Mouse (Mus musculus): ENCODE results near the gene Rufy2.

Gene Rufy2

GRCm38 (mm10) chr10:63026156-63026794 is 46.3 kb downstream of the Rufy2 start:
- ChIA-PET CTCF (interaction anchor here in 3 of 4 experiments (0.6 to 1.7 kb wide), 6 partner anchors 16 to 283 kb away, joined by 3 to 15 read pairs (median 3); partner anchors contain the start of gene Rufy2 (in 1 of the 3)), POLR2A (interaction anchor here in 3 of 4 experiments (0.5 to 1.6 kb wide), 18 partner anchors 10 to 410 kb away, joined by 3 to 7 read pairs (median 4); no protein-coding TSS in a partner anchor)

GRCm38 (mm10) chr10:63026795-63027160 is 46.8 kb downstream of the Rufy2 start:
- ChIA-PET POLR2A (interaction anchor here in 3 of 4 experiments (0.6 to 1.3 kb wide), 6 partner anchors 27 to 410 kb away, joined by 3 to 7 read pairs (median 5); no protein-coding TSS in a partner anchor), CTCF (interaction anchor here in 1 of 4 experiments (1.2 kb wide), 1 partner anchor 47 kb away, joined by 15 read pairs; the partner anchor contains the start of gene Rufy2)

- POLR2A ChIA-PET = interaction anchor here in 3 of 4 experiments (0.6 to 0.9 kb wide), 3 partner anchors 25 to 116 kb away, joined by 3 to 8 read pairs (median 4); no protein-coding TSS in a partner anchor
- CTCF ChIA-PET = no interaction called here
Observed at GRCm38 (mm10) chr10:63027376-63028161, 47.5 kb downstream of the Rufy2 start.

DNA sequence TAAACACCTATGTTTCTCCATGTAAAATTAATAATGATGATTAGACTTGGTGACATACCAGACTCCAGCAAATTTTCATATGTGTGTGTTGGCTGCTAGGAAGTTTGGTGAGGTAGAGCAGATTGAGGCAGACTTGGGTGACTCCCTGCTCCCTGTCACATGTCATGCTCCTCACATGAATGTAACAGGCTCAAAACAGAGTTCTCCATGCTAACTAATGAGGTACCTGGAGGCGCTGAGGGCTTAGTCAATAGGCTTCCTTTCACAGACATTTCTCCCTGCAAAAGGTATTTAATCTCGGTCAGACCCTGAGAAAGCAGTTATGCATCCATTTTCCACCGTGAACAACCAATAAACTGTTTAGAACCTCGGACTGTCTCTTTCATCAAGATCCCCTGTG is 48.4 kb downstream of the Rufy2 start:
- ChIA-PET CTCF (interaction anchor here in 2 of 4 experiments (1.1 to 1.2 kb wide), 2 partner anchors 41 to 354 kb away, joined by 3 to 5 read pairs; partner anchors contain the start of gene Dnajc12 (in 1 of the 2)), POLR2A (interaction anchor here (0.6 to 1.2 kb wide), 5 partner anchors 18 to 117 kb away, joined by 3 to 8 read pairs (median 4); no protein-coding TSS in a partner anchor)

DNA sequence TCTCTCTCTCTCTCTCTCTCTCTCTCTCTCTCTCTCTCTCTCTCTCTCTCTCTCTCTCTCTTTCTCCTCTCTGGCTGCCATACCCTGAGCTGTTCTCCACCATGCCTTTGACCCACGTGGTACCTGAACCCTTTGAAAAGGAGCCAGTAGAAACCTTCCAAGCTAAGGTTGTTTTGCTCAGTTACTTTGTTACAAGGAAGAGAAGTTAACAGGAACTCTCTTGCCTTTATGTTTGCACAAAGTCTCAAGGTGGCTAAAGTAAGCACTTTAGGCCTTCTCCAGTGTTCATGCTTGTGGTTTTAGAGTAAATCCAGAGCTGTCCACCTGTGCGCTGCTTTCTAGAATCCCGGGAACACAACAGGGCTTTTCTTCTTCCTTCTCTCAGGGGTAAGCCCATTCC is 52.2 kb downstream of the Rufy2 start:
- CTCF ChIA-PET = interaction anchor here (0.6 to 1.2 kb wide), 7 partner anchors 9 to 532 kb away, joined by 3 to 10 read pairs (median 3); partner anchors contain the start of gene Rufy2 (in 1 of the 4)
- POLR2A ChIA-PET = interaction anchor here in 3 of 4 experiments (0.6 to 2.9 kb wide), 11 partner anchors 8 to 652 kb away, joined by 3 to 17 read pairs (median 6); partner anchors contain the start of genes Hnrnph3 (in 3 of the 3), Pbld2 (in 3 of the 3) and Pbld1 (in 1 of the 3)

DNA sequence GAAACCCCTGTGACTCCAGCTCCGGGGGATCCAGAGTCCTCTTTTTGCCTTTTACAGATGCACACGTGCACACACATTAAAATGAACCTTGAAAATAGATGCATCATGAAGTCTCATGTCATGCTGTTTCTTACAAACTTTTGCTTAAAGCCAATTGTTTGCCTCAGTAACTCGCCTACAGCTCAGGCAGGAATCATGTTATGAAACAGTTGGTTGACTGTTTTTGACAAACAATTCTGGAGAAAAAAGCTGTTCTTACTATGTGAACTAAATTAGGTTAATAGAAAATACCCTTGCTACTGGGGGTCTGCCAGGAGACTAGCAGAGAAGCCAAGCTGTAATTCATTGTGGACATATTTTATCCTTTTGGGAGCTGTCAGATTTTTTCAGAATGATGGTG is 52.9 kb downstream of the Rufy2 start:
- CTCF ChIA-PET = interaction anchor here in 2 of 4 experiments (0.7 to 1.1 kb wide), 2 partner anchors 33 to 45 kb away, joined by 3 to 7 read pairs; no protein-coding TSS in a partner anchor
- POLR2A ChIA-PET = interaction anchor here in 3 of 4 experiments (0.7 to 2.9 kb wide), 9 partner anchors 9 to 187 kb away, joined by 3 to 16 read pairs (median 4); partner anchors contain the start of genes Hnrnph3 (in 3 of the 3), Pbld2 (in 3 of the 3) and Pbld1 (in 1 of the 3)

DNA sequence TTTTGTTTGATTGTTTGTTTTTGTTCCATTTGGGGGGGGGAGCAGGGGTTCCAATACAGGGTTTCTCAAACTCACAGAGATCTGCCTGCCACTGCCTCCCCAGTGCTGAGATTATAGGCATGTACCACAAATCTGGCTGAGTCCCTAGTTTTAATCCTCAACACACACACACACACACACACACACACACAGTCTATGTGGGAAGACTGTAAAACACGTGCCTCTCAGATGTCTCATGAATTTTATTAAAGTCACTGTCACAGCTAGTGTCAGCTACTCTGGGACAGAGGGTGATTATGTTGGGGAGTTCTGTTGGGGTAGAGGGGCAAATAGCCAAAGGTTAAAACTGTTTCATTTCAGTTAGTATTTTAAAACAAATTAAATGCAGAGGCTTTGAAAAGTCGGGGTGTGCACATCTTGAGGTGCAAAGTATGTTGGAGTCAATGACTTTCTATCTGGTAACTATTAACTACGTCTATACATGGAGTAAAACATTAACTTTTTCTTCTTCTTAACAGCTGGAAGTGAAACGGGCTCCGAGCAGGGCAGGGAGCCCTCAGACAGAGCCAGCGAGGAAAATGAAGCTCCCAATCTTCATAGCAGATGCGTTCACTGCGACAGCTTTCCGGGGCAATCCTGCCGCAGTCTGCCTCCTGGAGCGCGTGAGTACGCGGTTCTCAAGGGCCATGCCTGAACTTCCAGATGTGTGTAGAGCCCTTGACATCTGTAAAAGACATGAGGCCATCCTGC is 58.7 kb downstream of the Rufy2 start:
- CTCF ChIA-PET = interaction anchor here in 2 of 4 experiments (0.6 to 1.1 kb wide), 2 partner anchors 86 to 233 kb away, joined by 4 read pairs; no protein-coding TSS in a partner anchor
- POLR2A ChIA-PET = interaction anchor here in 2 of 4 experiments (1.0 to 2.6 kb wide), 7 partner anchors 10 to 23 kb away, joined by 3 to 10 read pairs (median 4); partner anchors contain the start of genes Hnrnph3 (in 2 of the 2) and Pbld2 (in 2 of the 2)

GRCm38 (mm10) chr10:63039867-63040628 is 60.0 kb downstream of the Rufy2 start:
- CTCF ChIA-PET = interaction anchor here in 2 of 4 experiments (0.6 to 1.1 kb wide), 4 partner anchors 26 to 274 kb away, joined by 3 to 4 read pairs (median 3); no protein-coding TSS in a partner anchor
- POLR2A ChIA-PET = interaction anchor here in 2 of 4 experiments (0.6 to 2.6 kb wide), 9 partner anchors 9 to 1127 kb away, joined by 3 to 10 read pairs (median 4); partner anchors contain the start of genes Hnrnph3 (in 1 of the 2), Pbld1 (in 1 of the 2), Pbld2 (in 1 of the 2) and Rufy2 (in 1 of the 2)

GRCm38 (mm10) chr10:63043154-63043553 is 63.1 kb downstream of the Rufy2 start:
- ChIA-PET POLR2A (interaction anchor here in 2 of 4 experiments (0.7 to 1.5 kb wide), 4 partner anchors 14 to 58 kb away, joined by 3 to 7 read pairs (median 4); partner anchors contain the start of genes Hnrnph3 (in 1 of the 2), Pbld1 (in 1 of the 2) and Pbld2 (in 1 of the 2)), CTCF (interaction anchor here in 3 of 4 experiments (0.6 to 2.2 kb wide), 12 partner anchors 16 to 630 kb away, joined by 3 to 11 read pairs (median 4); partner anchors contain the start of genes Pbld1 (in 2 of the 3) and Dnajc12 (in 1 of the 3))

- CTCF ChIA-PET = interaction anchor here in 1 of 4 experiments (1.9 kb wide), 1 partner anchor 19 kb away, joined by 5 read pairs; no protein-coding TSS in a partner anchor
- POLR2A ChIA-PET = interaction anchor here in 3 of 4 experiments (0.6 to 2.5 kb wide), 6 partner anchors 8 to 37 kb away, joined by 3 to 9 read pairs (median 6); partner anchors contain the start of gene Pbld1 (in 1 of the 3)
Observed at GRCm38 (mm10) chr10:63047751-63048150, 67.7 kb downstream of the Rufy2 start.

GRCm38 (mm10) chr10:63049106-63049505 is 69.1 kb downstream of the Rufy2 start:
- CTCF ChIA-PET = interaction anchor here in 3 of 4 experiments (1.1 to 1.9 kb wide), 5 partner anchors 17 to 76 kb away, joined by 3 to 5 read pairs (median 4); partner anchors contain the start of gene Rufy2 (in 1 of the 3)
- POLR2A ChIA-PET = interaction anchor here in 3 of 4 experiments (0.7 to 2.5 kb wide), 19 partner anchors 10 to 562 kb away, joined by 3 to 14 read pairs (median 4); partner anchors contain the start of genes Hnrnph3 (in 3 of the 3), Pbld1 (in 2 of the 3) and Pbld2 (in 2 of the 3)

DNA sequence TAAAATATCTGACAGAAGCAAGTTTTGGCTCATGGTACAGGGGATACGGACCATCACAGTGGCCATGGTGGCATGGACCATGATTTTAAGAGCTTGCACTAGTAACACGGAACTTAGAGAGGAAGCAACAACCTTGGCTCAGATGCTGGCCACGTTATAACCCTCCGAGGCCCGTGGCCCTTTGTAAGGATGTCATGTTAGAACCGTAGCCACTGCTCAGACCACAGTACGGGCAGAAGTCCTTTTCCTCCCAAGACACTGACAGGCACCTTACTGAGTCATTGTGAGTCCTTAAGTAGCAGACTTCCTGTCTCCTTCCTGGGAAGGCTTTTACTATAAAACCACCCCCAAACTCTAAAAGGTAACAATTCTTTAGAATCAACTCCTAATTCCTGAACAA is 71.2 kb downstream of the Rufy2 start:
- POLR2A ChIA-PET = interaction anchor here in 1 of 4 experiments (1.3 kb wide), 1 partner anchor 12 kb away, joined by 3 read pairs; no protein-coding TSS in a partner anchor

GRCm38 (mm10) chr10:63052011-63052410 is 72.0 kb downstream of the Rufy2 start:
- ChIA-PET POLR2A (interaction anchor here in 1 of 4 experiments (1.3 kb wide), 1 partner anchor 13 kb away, joined by 3 read pairs; no protein-coding TSS in a partner anchor), CTCF (no interaction called here)

More for the DNA sequence above, 71.2 kb downstream of the Rufy2 start:
- CTCF ChIA-PET = no interaction called here

GRCm38 (mm10) chr10:63053007-63053406 is 73.0 kb downstream of the Rufy2 start:
- CTCF ChIA-PET = interaction anchor here in 1 of 4 experiments (0.6 to 3.5 kb wide), 2 partner anchors 11 to 60 kb away, joined by 4 to 13 read pairs; no protein-coding TSS in a partner anchor
- POLR2A ChIA-PET = interaction anchor here (0.5 to 1.8 kb wide), 9 partner anchors 9 to 179 kb away, joined by 3 to 12 read pairs (median 3); partner anchors contain the start of genes Hnrnph3 (in 1 of the 4) and Pbld2 (in 1 of the 4)

DNA sequence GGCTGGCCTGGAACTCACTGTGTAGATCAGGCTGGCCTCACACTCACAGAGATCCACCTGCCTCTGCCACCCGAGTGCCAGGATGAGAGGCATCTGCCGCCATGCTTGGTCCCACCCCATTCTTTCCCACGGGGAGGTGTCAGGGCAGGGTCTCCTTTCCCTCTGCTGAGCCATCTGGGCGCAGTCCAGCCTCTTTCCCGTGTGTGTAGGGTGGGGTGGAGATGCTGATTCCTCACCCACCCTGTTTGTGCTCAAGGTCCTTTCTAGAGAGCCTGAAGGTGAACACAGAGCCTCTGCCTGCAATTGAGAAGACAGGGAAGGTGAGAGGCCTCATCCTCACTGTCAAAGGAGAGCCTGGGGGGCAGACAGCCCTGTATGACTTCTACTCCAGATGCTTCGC is 74.0 kb downstream of the Rufy2 start:
- ChIA-PET CTCF (interaction anchor here (0.6 to 3.5 kb wide), 6 partner anchors 10 to 1063 kb away, joined by 3 to 13 read pairs (median 4); no protein-coding TSS in a partner anchor), POLR2A (interaction anchor here in 2 of 4 experiments (0.6 to 2.4 kb wide), 11 partner anchors 8 to 328 kb away, joined by 3 to 12 read pairs (median 4); partner anchors contain the start of genes Dnajc12 (in 1 of the 2), Hnrnph3 (in 1 of the 2), Pbld2 (in 1 of the 2) and Sirt1 (in 1 of the 2))

All from embryonic stem cell, embryonic (primary cell).